Mouse (Mus musculus): ENCODE results near the gene Zbtb4. TPM values are rescaled to one million over a fixed set of nuclear protein-coding genes. Genes with fewer than 3 reads are reported as not detected.

The Zbtb4 gene
- polyA plus RNA-seq, 1 experiment from 2014 or later = 1.1 TPM

- 90% methylated on average over 12 of the region's 12 CpGs for WGBS
- no peak overlapping the region for H3K27ac ChIP-seq (replicated peaks; ENCODE audit: low read depth, low read length)
- no peak overlapping the region for H3K9ac ChIP-seq (replicated peaks; ENCODE audit: low read length)
- H3K4me1 ChIP-seq (ENCODE audit: control insufficient read depth, insufficient read depth, low read length) = no peaks in the 10 kb centered on the region
- H3K4me3 ChIP-seq (ENCODE audit: low read depth, low read length) = no peak overlapping the region
- ATAC-seq (replicated peaks; ENCODE audit: insufficient number of reproducible peaks, low FRiP score, low TSS enrichment, low read depth) (no peak), DNase-seq (ENCODE audit: low spot score) (no peak)
- H3K27me3 ChIP-seq (ENCODE audit: control insufficient read depth, insufficient read depth, low read length) = no peaks in the 10 kb centered on the region
- no peak overlapping the region for H3K4me2 ChIP-seq (ENCODE audit: low read depth, low read length)
- no peaks in the 10 kb centered on the region for H3K36me3 ChIP-seq (replicated peaks; ENCODE audit: control insufficient read depth, insufficient read depth, low read depth, low read length)
- H3K9me3 ChIP-seq (replicated peaks; ENCODE audit: control insufficient read depth, low read length) = peaks cover 3% of the 10 kb centered on the region; the same call in 1 of the 2 replicates
These were observed 50.8 kb downstream of the Zbtb4 start for GRCm38 (mm10) chr11:69816520-69816919.

DNA sequence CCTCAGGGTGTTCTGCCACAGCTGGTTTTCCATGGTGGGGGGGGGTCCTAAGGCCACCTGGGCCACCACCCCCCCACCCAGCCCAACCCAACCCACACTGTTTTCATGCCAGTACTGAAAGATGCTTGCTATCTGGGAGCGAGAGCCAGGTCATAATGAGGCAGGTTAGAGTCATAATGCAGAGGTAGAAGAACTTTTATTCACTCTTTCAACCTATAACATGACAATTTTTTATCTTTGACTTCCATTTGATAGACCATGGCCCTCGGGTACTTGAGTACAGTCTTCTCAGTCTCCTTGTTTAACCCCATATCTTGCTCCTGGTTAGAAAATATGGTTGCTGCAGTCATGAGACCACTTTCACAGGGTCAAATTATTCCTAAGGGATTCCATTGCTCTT, 52.7 kb downstream of the Zbtb4 start, which contains the start of gene Spem2:
Gene Spem2 (minus strand): TSS at position 101 of the 400 bp plus-strand sequence.
- no peaks in the 10 kb centered on the region for H3K4me1 ChIP-seq (ENCODE audit: control insufficient read depth, insufficient read depth, low read length)
- 74% methylated on average over 2 of the region's 2 CpGs for WGBS
- ATAC-seq (replicated peaks; ENCODE audit: insufficient number of reproducible peaks, low FRiP score, low TSS enrichment, low read depth) (no peak), DNase-seq (ENCODE audit: low spot score) (no peak)
- H3K9ac ChIP-seq (replicated peaks; ENCODE audit: low read length) = no peak within 1 kb of the TSS
- no peaks in the 10 kb centered on the region for H3K27me3 ChIP-seq (ENCODE audit: control insufficient read depth, insufficient read depth, low read length)
- no peaks in the 10 kb centered on the region for H3K36me3 ChIP-seq (replicated peaks; ENCODE audit: control insufficient read depth, insufficient read depth, low read depth, low read length)
- H3K4me2 ChIP-seq (ENCODE audit: low read depth, low read length) = no peak within 1 kb of the TSS
- peaks cover 3% of the 10 kb centered on the region; the same call in 1 of the 2 replicates for H3K9me3 ChIP-seq (replicated peaks; ENCODE audit: control insufficient read depth, low read length)
- no peak within 1 kb of the TSS for H3K4me3 ChIP-seq (ENCODE audit: low read depth, low read length)
- no peak within 1 kb of the TSS for H3K27ac ChIP-seq (replicated peaks; ENCODE audit: low read depth, low read length)

GRCm38 (mm10) chr11:69818871-69819270, 53.2 kb downstream of the Zbtb4 start:
- no peak for ATAC-seq (replicated peaks; ENCODE audit: insufficient number of reproducible peaks, low FRiP score, low TSS enrichment, low read depth)

GRCm38 (mm10) chr11:69822080-69822479, 56.4 kb downstream of the Zbtb4 start, which contains the start of gene Spem1:
TSS of gene Spem1 (minus strand) at chr11:69822180.
- 86% methylated on average over 3 of the region's 3 CpGs for WGBS
- Histone ChIP-seq H3K4me3 (ENCODE audit: low read depth, low read length) (no peak within 1 kb of the TSS), H3K9ac (replicated peaks; ENCODE audit: low read length) (no peak within 1 kb of the TSS), H3K4me2 (ENCODE audit: low read depth, low read length) (no peak within 1 kb of the TSS), H3K27ac (replicated peaks; ENCODE audit: low read depth, low read length) (no peak within 1 kb of the TSS), H3K9me3 (replicated peaks; ENCODE audit: control insufficient read depth, low read length) (no peaks in the 10 kb centered on the region), H3K36me3 (replicated peaks; ENCODE audit: control insufficient read depth, insufficient read depth, low read depth, low read length) (peaks cover 12% of the 10 kb centered on the region), H3K27me3 (ENCODE audit: control insufficient read depth, insufficient read depth, low read length) (no peaks in the 10 kb centered on the region), H3K4me1 (ENCODE audit: control insufficient read depth, insufficient read depth, low read length) (no peaks in the 10 kb centered on the region)
- ATAC-seq (replicated peaks; ENCODE audit: insufficient number of reproducible peaks, low FRiP score, low TSS enrichment, low read depth) = no peak
- DNase-seq (ENCODE audit: low spot score) = no peak

More at GRCm38 (mm10) chr11:69818871-69819270, 53.2 kb downstream of the Zbtb4 start:
- 88% methylated on average over 8 of the region's 8 CpGs for WGBS
- no peaks in the 10 kb centered on the region for H3K4me1 ChIP-seq (ENCODE audit: control insufficient read depth, insufficient read depth, low read length)
- peaks cover 3% of the 10 kb centered on the region; the same call in 1 of the 2 replicates for H3K9me3 ChIP-seq (replicated peaks; ENCODE audit: control insufficient read depth, low read length)
- no peak overlapping the region for H3K4me2 ChIP-seq (ENCODE audit: low read depth, low read length)
- H3K27me3 ChIP-seq (ENCODE audit: control insufficient read depth, insufficient read depth, low read length) = no peaks in the 10 kb centered on the region
- H3K27ac ChIP-seq (replicated peaks; ENCODE audit: low read depth, low read length) = no peak overlapping the region
- no peak overlapping the region for H3K9ac ChIP-seq (replicated peaks; ENCODE audit: low read length)
- H3K36me3 ChIP-seq (replicated peaks; ENCODE audit: control insufficient read depth, insufficient read depth, low read depth, low read length) = no peaks in the 10 kb centered on the region
- no peak overlapping the region for H3K4me3 ChIP-seq (ENCODE audit: low read depth, low read length)
- no peak for DNase-seq (ENCODE audit: low spot score)

- WGBS = 58% methylated on average over 2 of the region's 2 CpGs
- DNase-seq (ENCODE audit: low spot score) (no peak), ATAC-seq (replicated peaks; ENCODE audit: insufficient number of reproducible peaks, low FRiP score, low TSS enrichment, low read depth) (no peak)
- Histone ChIP-seq H3K9me3 (replicated peaks; ENCODE audit: control insufficient read depth, low read length) (no peaks in the 10 kb centered on the region), H3K4me3 (ENCODE audit: low read depth, low read length) (no peak overlapping the region), H3K36me3 (replicated peaks; ENCODE audit: control insufficient read depth, insufficient read depth, low read depth, low read length) (peaks cover 15% of the 10 kb centered on the region), H3K4me1 (ENCODE audit: control insufficient read depth, insufficient read depth, low read length) (no peaks in the 10 kb centered on the region), H3K27me3 (ENCODE audit: control insufficient read depth, insufficient read depth, low read length) (no peaks in the 10 kb centered on the region), H3K27ac (replicated peaks; ENCODE audit: low read depth, low read length) (no peak overlapping the region), H3K9ac (replicated peaks; ENCODE audit: low read length) (no peak overlapping the region), H3K4me2 (ENCODE audit: low read depth, low read length) (no peak overlapping the region)
These were observed 57.7 kb downstream of the Zbtb4 start for GRCm38 (mm10) chr11:69823456-69823855.

GRCm38 (mm10) chr11:69828832-69829231, 63.1 kb downstream of the Zbtb4 start:
- no peak overlapping the region for H3K27ac ChIP-seq (replicated peaks; ENCODE audit: low read depth, low read length)
- no peak overlapping the region for H3K9ac ChIP-seq (replicated peaks; ENCODE audit: low read length)
- 0 out of 2 replicates have a peak, but pooled peaks cover 2% of the 10 kb centered on the region for H3K27me3 ChIP-seq (ENCODE audit: control insufficient read depth, insufficient read depth, low read length)
- no peak for ATAC-seq (replicated peaks; ENCODE audit: insufficient number of reproducible peaks, low FRiP score, low TSS enrichment, low read depth)
- no peaks in the 10 kb centered on the region for H3K9me3 ChIP-seq (replicated peaks; ENCODE audit: control insufficient read depth, low read length)
- H3K4me1 ChIP-seq (ENCODE audit: control insufficient read depth, insufficient read depth, low read length) = peaks cover 2% of the 10 kb centered on the region; the same call in 1 of the 2 replicates
- no peak overlapping the region for H3K4me3 ChIP-seq (ENCODE audit: low read depth, low read length)
- H3K4me2 ChIP-seq (ENCODE audit: low read depth, low read length) = no peak overlapping the region
- WGBS = 83% methylated on average over 5 of the region's 5 CpGs
- H3K36me3 ChIP-seq (replicated peaks; ENCODE audit: control insufficient read depth, insufficient read depth, low read depth, low read length) = peaks cover 21% of the 10 kb centered on the region
- no peak for DNase-seq (ENCODE audit: low spot score)

- no peak overlapping the region; the same call in 1 of the 2 replicates for H3K27ac ChIP-seq (replicated peaks; ENCODE audit: low read depth, low read length)
- 64% methylated on average over 8 of the region's 8 CpGs for WGBS
- DNase-seq (ENCODE audit: low spot score) = no peak
- H3K36me3 ChIP-seq (replicated peaks; ENCODE audit: control insufficient read depth, insufficient read depth, low read depth, low read length) = peaks cover 7% of the 10 kb centered on the region
- H3K9ac ChIP-seq (replicated peaks; ENCODE audit: low read length) = peak overlapping the region; percentile 77; the same call in 1 of the 2 replicates
- no peaks in the 10 kb centered on the region for H3K9me3 ChIP-seq (replicated peaks; ENCODE audit: control insufficient read depth, low read length)
- no peak for ATAC-seq (replicated peaks; ENCODE audit: insufficient number of reproducible peaks, low FRiP score, low TSS enrichment, low read depth)
- H3K4me3 ChIP-seq (ENCODE audit: low read depth, low read length) = peak overlapping the region; percentile 79
- peaks cover 9% of the 10 kb centered on the region for H3K4me1 ChIP-seq (ENCODE audit: control insufficient read depth, insufficient read depth, low read length)
- 0 out of 2 replicates have a peak, but pooled peaks cover 2% of the 10 kb centered on the region for H3K27me3 ChIP-seq (ENCODE audit: control insufficient read depth, insufficient read depth, low read length)
- peak overlapping the region; percentile 93 for H3K4me2 ChIP-seq (ENCODE audit: low read depth, low read length)
These were observed 67.8 kb downstream of the Zbtb4 start for GRCm38 (mm10) chr11:69833554-69833953.
